In the genomic region with DNA sequence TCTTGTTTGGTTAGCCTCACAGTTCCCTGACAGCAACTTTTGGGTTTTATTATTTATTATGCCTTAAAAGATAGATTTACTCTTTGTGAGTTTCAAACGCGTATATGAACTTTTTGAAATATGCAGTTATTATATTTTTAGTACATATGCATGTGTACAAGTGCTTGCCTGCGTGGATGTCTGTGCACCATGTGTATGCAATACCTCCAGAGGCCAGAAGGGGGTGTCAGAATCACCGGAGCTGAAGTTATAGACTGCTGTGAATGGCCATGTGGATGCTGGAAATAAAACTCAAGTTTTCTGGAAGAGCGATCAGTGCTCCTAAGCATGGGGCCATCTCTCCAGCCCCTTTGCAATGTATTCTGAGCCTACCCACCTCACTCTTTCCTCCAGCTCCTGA, we compare ENCODE assay signal across 27 mouse cellular contexts. TPM values are rescaled to one million over a fixed set of nuclear protein-coding genes. Genes with fewer than 3 reads are reported as not detected.
DNase-seq lines count a peak whose midpoint lies in the region; ATAC-seq and TF ChIP-seq lines count a peak whose summit lies in the region.
"Had no signal": no experiment of that assay in that cellular context is flagged by ENCODE, and none has a peak within 500 bp of the region (broad histone marks: within the 10 kb centered on the region; RNA-seq: fewer than 3 reads in every experiment).

No protein-coding gene starts in this region.

- no peak overlapping the region for H3K9ac ChIP-seq in hindbrain, postnatal 0 days (replicated peaks; ENCODE audit: low read length)
- H3K9ac ChIP-seq in hindbrain, embryonic 13.5 days = no peak overlapping the region
- no peak overlapping the region for H3K9ac ChIP-seq in midbrain, postnatal 0 days (replicated peaks; ENCODE audit: low read length, poor library complexity, severe bottlenecking)
- H3K9ac ChIP-seq in midbrain, embryonic 14.5 days (replicated peaks; ENCODE audit: low read length) = no peak overlapping the region
- H3K9ac ChIP-seq in stomach, postnatal 0 days (ENCODE audit: low read length) = no peak overlapping the region
- H3K9ac ChIP-seq in forebrain, embryonic 16.5 days (replicated peaks; ENCODE audit: low read depth, low read length) = no peak overlapping the region
- H3K9ac ChIP-seq in forebrain, postnatal 0 days = no peak overlapping the region
- H3K9ac ChIP-seq: forebrain, embryonic 13.5 days; limb, embryonic 12.5 days; liver, embryonic 15.5 days; lung, embryonic 14.5 days; midbrain, embryonic 15.5 days had no signal

- no peak overlapping the region for H3K4me2 ChIP-seq in hindbrain, postnatal 0 days (ENCODE audit: low read depth, low read length)
- no peak overlapping the region for H3K4me2 ChIP-seq in hindbrain, embryonic 13.5 days
- H3K4me2 ChIP-seq in midbrain, postnatal 0 days (ENCODE audit: low read depth, low read length, poor library complexity, severe bottlenecking) = no peak overlapping the region
- no peak overlapping the region for H3K4me2 ChIP-seq in midbrain, embryonic 14.5 days (ENCODE audit: low read length)
- no peak overlapping the region for H3K4me2 ChIP-seq in stomach, postnatal 0 days (replicated peaks; ENCODE audit: low read depth)
- H3K4me2 ChIP-seq in forebrain, embryonic 16.5 days (ENCODE audit: low read length) = no peak overlapping the region
- H3K4me2 ChIP-seq in forebrain, postnatal 0 days (ENCODE audit: low read depth) = no peak overlapping the region
- H3K4me2 ChIP-seq: forebrain, embryonic 13.5 days; limb, embryonic 12.5 days; liver, embryonic 15.5 days; lung, embryonic 14.5 days; midbrain, embryonic 15.5 days had no signal

- no peak for DNase-seq in hindbrain, postnatal 0 days (ENCODE audit: low spot score)
- DNase-seq in midbrain, postnatal 0 days (ENCODE audit: low spot score) = no peak
- no peak for DNase-seq in midbrain, embryonic 14.5 days
- DNase-seq in Patski (ENCODE audit: low read depth, low spot score) = no peak
- DNase-seq in stomach, postnatal 0 days (ENCODE audit: low spot score) = no peak
- DNase-seq in forebrain, postnatal 0 days = no peak
- DNase-seq: adrenal gland, adult 2 months; cerebellum, adult 8-10 months; cerebellum, postnatal 25 days; heart, postnatal 14 days; kidney, adult 11 months; kidney, postnatal 25 days; lung, embryonic 14.5 days; lung, postnatal 14 days; right cerebral cortex, adult 18-20 months; thymus, postnatal 25 days had no signal

- H3K4me1 ChIP-seq in hindbrain, postnatal 0 days (ENCODE audit: insufficient read depth, low read length) = 0 out of 2 replicates have a peak, but pooled peaks cover 5% of the 10 kb centered on the region
- peaks cover 21% of the 10 kb centered on the region for H3K4me1 ChIP-seq in hindbrain, embryonic 13.5 days (replicated peaks)
- peaks cover 2% of the 10 kb centered on the region for H3K4me1 ChIP-seq in midbrain, postnatal 0 days (ENCODE audit: insufficient read depth, low read length)
- peaks cover 3% of the 10 kb centered on the region; the same call in 1 of the 2 replicates for H3K4me1 ChIP-seq in midbrain, embryonic 14.5 days (ENCODE audit: control insufficient read depth, insufficient read depth, low read length)
- H3K4me1 ChIP-seq in stomach, postnatal 0 days (replicated peaks; ENCODE audit: control insufficient read depth, insufficient read depth) = no peaks in the 10 kb centered on the region
- H3K4me1 ChIP-seq in forebrain, embryonic 16.5 days (replicated peaks; ENCODE audit: control insufficient read depth, insufficient read depth, low read length) = peaks cover 8% of the 10 kb centered on the region
- peaks cover 6% of the 10 kb centered on the region; the same call in 1 of the 2 replicates for H3K4me1 ChIP-seq in forebrain, postnatal 0 days (ENCODE audit: insufficient read depth)
- H3K4me1 ChIP-seq: liver, embryonic 15.5 days had no signal

- peak; percentile 33; the same call in 1 of the 2 replicates for TF ChIP-seq CTCF in hindbrain, postnatal 0 days (IDR thresholded peaks at IDR 0.05; ENCODE audit: low read depth)
- peak; percentile 42 for TF ChIP-seq CTCF in midbrain, postnatal 0 days (IDR thresholded peaks at IDR 0.05)
- TF ChIP-seq CTCF in Patski (IDR thresholded peaks at IDR 0.05) = peak; percentile 36
- peak; percentile 11; the same call in 1 of the 2 replicates for TF ChIP-seq CTCF in stomach, postnatal 0 days (IDR thresholded peaks at IDR 0.05; ENCODE audit: low read depth)
- no peak for TF ChIP-seq CTCF in forebrain, postnatal 0 days (IDR thresholded peaks at IDR 0.05; ENCODE audit: low read depth)

- H3K27me3 ChIP-seq in hindbrain, postnatal 0 days (ENCODE audit: insufficient read depth, low read length) = no peaks in the 10 kb centered on the region
- H3K27me3 ChIP-seq in hindbrain, embryonic 13.5 days = no peaks in the 10 kb centered on the region
- H3K27me3 ChIP-seq in midbrain, postnatal 0 days (ENCODE audit: insufficient read depth, low read length) = no peaks in the 10 kb centered on the region
- H3K27me3 ChIP-seq in midbrain, embryonic 14.5 days (ENCODE audit: control insufficient read depth, insufficient read depth, low read length) = no peaks in the 10 kb centered on the region
- no peaks in the 10 kb centered on the region for H3K27me3 ChIP-seq in Patski
- no peaks in the 10 kb centered on the region for H3K27me3 ChIP-seq in stomach, postnatal 0 days (ENCODE audit: control insufficient read depth, insufficient read depth, low read length)
- H3K27me3 ChIP-seq in forebrain, embryonic 16.5 days (replicated peaks; ENCODE audit: control insufficient read depth, insufficient read depth, low read length) = no peaks in the 10 kb centered on the region
- no peaks in the 10 kb centered on the region for H3K27me3 ChIP-seq in forebrain, postnatal 0 days (ENCODE audit: insufficient read depth, low read length)
- H3K27me3 ChIP-seq: forebrain, embryonic 13.5 days; limb, embryonic 12.5 days; liver, embryonic 15.5 days; midbrain, embryonic 15.5 days had no signal

- CTCF ChIA-PET in Patski (lab: Charles Lee) = no interaction called here

- in situ Hi-C loops in Patski (cut with MboI; ENCODE audit: low pct_unique_long_range_greater_than_20kb) = no loop called here

- no peaks in the 10 kb centered on the region for H3K9me3 ChIP-seq in hindbrain, postnatal 0 days (ENCODE audit: low read length)
- no peaks in the 10 kb centered on the region for H3K9me3 ChIP-seq in hindbrain, embryonic 13.5 days
- no peaks in the 10 kb centered on the region for H3K9me3 ChIP-seq in midbrain, postnatal 0 days (ENCODE audit: low read length)
- no peaks in the 10 kb centered on the region for H3K9me3 ChIP-seq in midbrain, embryonic 14.5 days (ENCODE audit: control insufficient read depth, low read length)
- H3K9me3 ChIP-seq in stomach, postnatal 0 days (ENCODE audit: control insufficient read depth, low read length) = no peaks in the 10 kb centered on the region
- no peaks in the 10 kb centered on the region for H3K9me3 ChIP-seq in forebrain, embryonic 16.5 days (ENCODE audit: control insufficient read depth, low read length)
- H3K9me3 ChIP-seq in forebrain, postnatal 0 days (ENCODE audit: low read length) = no peaks in the 10 kb centered on the region
- H3K9me3 ChIP-seq: forebrain, embryonic 13.5 days; hindbrain, embryonic 10.5 days; liver, embryonic 15.5 days; midbrain, embryonic 15.5 days had no signal

- POLR2A ChIA-PET in Patski (lab: Charles Lee) = interaction anchor here (0.7 kb wide), 1 partner anchor 1198 kb away, joined by 4 read pairs; no protein-coding TSS in a partner anchor

- TF ChIP-seq EP300 in stomach, postnatal 0 days (optimal IDR thresholded peaks at IDR 0.05) = no peak

- no peaks in the 10 kb centered on the region for H3K36me3 ChIP-seq in hindbrain, postnatal 0 days (ENCODE audit: insufficient read depth, low read length)
- no peaks in the 10 kb centered on the region for H3K36me3 ChIP-seq in hindbrain, embryonic 13.5 days
- H3K36me3 ChIP-seq in midbrain, postnatal 0 days (ENCODE audit: insufficient read depth, low read length) = no peaks in the 10 kb centered on the region
- no peaks in the 10 kb centered on the region for H3K36me3 ChIP-seq in midbrain, embryonic 14.5 days (ENCODE audit: control insufficient read depth, insufficient read depth, low read length)
- H3K36me3 ChIP-seq in stomach, postnatal 0 days (ENCODE audit: control insufficient read depth, insufficient read depth, low read length) = no peaks in the 10 kb centered on the region
- no peaks in the 10 kb centered on the region for H3K36me3 ChIP-seq in forebrain, embryonic 16.5 days (ENCODE audit: control insufficient read depth, insufficient read depth)
- no peaks in the 10 kb centered on the region for H3K36me3 ChIP-seq in forebrain, postnatal 0 days (ENCODE audit: insufficient read depth)
- H3K36me3 ChIP-seq: hindbrain, embryonic 10.5 days; limb, embryonic 12.5 days; liver, embryonic 15.5 days; midbrain, embryonic 15.5 days had no signal

- ATAC-seq in hindbrain, postnatal 0 days = no peak
- no peak for ATAC-seq in hindbrain, embryonic 13.5 days (ENCODE audit: low FRiP score)
- ATAC-seq in midbrain, postnatal 0 days (ENCODE audit: low FRiP score) = no peak
- no peak for ATAC-seq in midbrain, embryonic 14.5 days (ENCODE audit: low FRiP score, low TSS enrichment)
- ATAC-seq in Patski = no peak
- no peak for ATAC-seq in stomach, postnatal 0 days (ENCODE audit: low FRiP score, low TSS enrichment)
- ATAC-seq in forebrain, embryonic 16.5 days = no peak
- no peak for ATAC-seq in forebrain, postnatal 0 days
- ATAC-seq: activated CD4-positive, CD25-positive, alpha-beta regulatory T cell, adult 4 months; forebrain, embryonic 13.5 days; hindbrain, embryonic 16.5 days; midbrain, embryonic 15.5 days had no signal

- no peak overlapping the region for H3K27ac ChIP-seq in hindbrain, postnatal 0 days
- H3K27ac ChIP-seq in hindbrain, embryonic 13.5 days = no peak overlapping the region
- no peak overlapping the region for H3K27ac ChIP-seq in midbrain, postnatal 0 days (ENCODE audit: low read depth, low read length)
- H3K27ac ChIP-seq in midbrain, embryonic 14.5 days (replicated peaks; ENCODE audit: low read depth, low read length) = no peak overlapping the region
- no peak overlapping the region for H3K27ac ChIP-seq in stomach, postnatal 0 days (replicated peaks)
- H3K27ac ChIP-seq in forebrain, embryonic 16.5 days (ENCODE audit: low read length) = no peak overlapping the region
- no peak overlapping the region for H3K27ac ChIP-seq in forebrain, postnatal 0 days (ENCODE audit: low read depth, low read length)
- H3K27ac ChIP-seq: forebrain, embryonic 13.5 days; hindbrain, embryonic 10.5 days; limb, embryonic 12.5 days; liver, embryonic 15.5 days; midbrain, embryonic 15.5 days had no signal

- 95% methylated on average over 5 of the region's 5 CpGs for WGBS in hindbrain, postnatal 0 days
- 91% methylated on average over 5 of the region's 5 CpGs for WGBS in hindbrain, embryonic 13.5 days
- 94% methylated on average over 5 of the region's 5 CpGs for WGBS in midbrain, postnatal 0 days
- 97% methylated on average over 5 of the region's 5 CpGs for WGBS in midbrain, embryonic 14.5 days
- WGBS in stomach, postnatal 0 days = 96% methylated on average over 5 of the region's 5 CpGs
- WGBS in forebrain, embryonic 16.5 days = 96% methylated on average over 5 of the region's 5 CpGs
- WGBS in forebrain, postnatal 0 days = 94% methylated on average over 5 of the region's 5 CpGs

- no peak overlapping the region for H3K4me3 ChIP-seq in hindbrain, postnatal 0 days (ENCODE audit: low read length)
- H3K4me3 ChIP-seq in hindbrain, embryonic 13.5 days = no peak overlapping the region
- no peak overlapping the region for H3K4me3 ChIP-seq in midbrain, postnatal 0 days (ENCODE audit: low read depth, low read length)
- no peak overlapping the region for H3K4me3 ChIP-seq in midbrain, embryonic 14.5 days (replicated peaks; ENCODE audit: low read depth, low read length)
- H3K4me3 ChIP-seq in stomach, postnatal 0 days (ENCODE audit: low read depth, low read length) = no peak overlapping the region
- no peak overlapping the region for H3K4me3 ChIP-seq in forebrain, embryonic 16.5 days (replicated peaks; ENCODE audit: low read length)
- H3K4me3 ChIP-seq in forebrain, postnatal 0 days (ENCODE audit: low read depth, low read length) = no peak overlapping the region
- H3K4me3 ChIP-seq: forebrain, embryonic 13.5 days; hindbrain, embryonic 10.5 days; limb, embryonic 12.5 days; liver, embryonic 15.5 days; midbrain, embryonic 15.5 days had no signal

RNA-seq across cellular contexts. Expression of a gene that starts 28.7 kb away (rescaled TPM):
- not detected in 2 replicates for total RNA-seq in hindbrain, postnatal 0 days (2014; rRNA removed)
- 0.24 and 0.25 TPM in 2 replicates for polyA plus RNA-seq in hindbrain, postnatal 0 days (2015; fragmentation: Nextera tagmentation; extraction: Ambion mirVana)
- 0.35 and 0.48 TPM in 2 replicates for polyA plus RNA-seq in hindbrain, embryonic 13.5 days (2015; fragmentation: Nextera tagmentation; extraction: Ambion mirVana)
- total RNA-seq in midbrain, postnatal 0 days (2014; rRNA removed) = 0.14 and 0.44 TPM in 2 replicates
- polyA plus RNA-seq in midbrain, postnatal 0 days (2015; fragmentation: Nextera tagmentation; extraction: Ambion mirVana) = 0.21 and 0.31 TPM in 2 replicates
- polyA plus RNA-seq in midbrain, embryonic 14.5 days (2014; fragmentation: Nextera tagmentation; extraction: Ambion mirVana) = 0.13 and 0.32 TPM in 2 replicates
- polyA plus RNA-seq in Patski (2021) = 0.05 TPM
- polyA plus RNA-seq in stomach, postnatal 0 days (2015; fragmentation: Nextera tagmentation; extraction: Ambion mirVana) = 0.45 and 0.57 TPM in 2 replicates
- polyA plus RNA-seq in forebrain, embryonic 16.5 days (2015; fragmentation: Nextera tagmentation; extraction: Ambion mirVana) = 0.24 and 0.39 TPM in 2 replicates
- total RNA-seq in forebrain, postnatal 0 days (2014; rRNA removed) = 0.19 and 0.54 TPM in 2 replicates
- 0.28 and 0.50 TPM in 2 replicates for polyA plus RNA-seq in forebrain, postnatal 0 days (2015; fragmentation: Nextera tagmentation; extraction: Ambion mirVana)
- total RNA-seq: liver, adult 2 months; neutrophil, adult 5-6 weeks had no signal
- polyA plus RNA-seq: liver, adult 2 months had no signal
